In the genomic region with DNA sequence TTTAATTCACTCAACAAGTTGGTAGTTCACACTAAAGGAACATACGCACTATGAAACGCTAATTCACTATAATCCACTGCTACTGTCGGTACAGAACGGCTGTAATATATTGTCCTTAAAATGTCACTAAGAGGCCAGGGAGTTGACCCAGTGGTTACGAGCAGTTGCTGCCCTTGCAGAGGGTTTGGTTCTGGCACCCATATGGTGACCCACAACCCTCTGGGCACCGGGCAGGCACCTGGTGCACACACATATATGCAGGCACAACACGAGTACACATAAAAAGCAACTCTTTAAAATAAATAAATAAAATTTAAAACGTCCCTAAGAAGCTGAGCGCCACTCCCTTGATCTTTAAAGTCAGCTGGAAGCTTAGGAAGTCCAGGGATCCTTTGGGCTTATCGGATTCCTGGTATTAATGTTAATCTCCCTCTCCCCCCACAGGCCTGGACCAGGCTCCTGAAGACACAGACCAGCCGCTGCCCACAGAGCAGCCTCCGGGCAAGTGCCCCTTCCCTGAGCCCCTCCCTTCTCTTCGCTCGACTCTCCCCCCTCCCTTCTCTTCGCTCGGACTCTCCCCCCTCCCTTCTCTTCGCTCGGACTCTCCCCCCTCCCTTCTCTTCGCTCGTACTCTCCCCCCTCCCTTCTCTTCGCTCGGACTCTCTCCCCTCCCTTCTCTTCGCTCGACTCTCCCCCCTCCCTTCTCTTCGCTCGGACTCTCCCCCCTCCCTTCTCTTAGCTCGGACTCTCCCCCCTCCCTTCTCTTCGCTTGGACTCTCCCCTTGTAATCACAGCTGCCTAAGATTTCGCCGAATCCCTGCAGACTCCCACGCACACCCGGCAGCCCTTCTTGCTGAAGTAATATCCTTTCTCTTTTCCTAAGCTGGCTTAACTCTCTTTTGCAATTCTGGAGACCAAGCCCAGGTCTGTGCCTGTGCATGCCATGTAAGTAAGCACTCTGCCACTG, we compare ENCODE assay signal across 9 mouse cellular contexts. TPM values are rescaled to one million over a fixed set of nuclear protein-coding genes. Genes with fewer than 3 reads are reported as not detected.
A peak's percentile ranks its signal among the peaks of the same experiment; 100 is the strongest.
DNase-seq lines count a peak whose midpoint lies in the region; ATAC-seq and TF ChIP-seq lines count a peak whose summit lies in the region.
"Had no signal": no experiment of that assay in that cellular context is flagged by ENCODE, and none has a peak within 500 bp of the region (broad histone marks: within the 10 kb centered on the region; RNA-seq: fewer than 3 reads in every experiment).

No protein-coding gene starts in this region.

- no peaks in the 10 kb centered on the region for H3K9me3 ChIP-seq in kidney, embryonic 14.5 days (ENCODE audit: control insufficient read depth, low read length)
- no peaks in the 10 kb centered on the region for H3K9me3 ChIP-seq in hindbrain, embryonic 12.5 days (replicated peaks)
- no peaks in the 10 kb centered on the region for H3K9me3 ChIP-seq in liver, embryonic 14.5 days (ENCODE audit: control insufficient read depth, low read length)
- H3K9me3 ChIP-seq in stomach, embryonic 16.5 days (replicated peaks; ENCODE audit: control insufficient read depth, low read length) = no peaks in the 10 kb centered on the region

- H3K4me2 ChIP-seq in kidney, embryonic 14.5 days (replicated peaks; ENCODE audit: low read depth, low read length) = peak overlapping the region; percentile 48
- H3K4me2 ChIP-seq in hindbrain, embryonic 12.5 days (replicated peaks) = peak overlapping the region; percentile 54
- peak overlapping the region; percentile 23; the same call in 1 of the 2 replicates for H3K4me2 ChIP-seq in liver, embryonic 14.5 days (ENCODE audit: low read depth)
- H3K4me2 ChIP-seq in stomach, embryonic 16.5 days (ENCODE audit: low read depth, low read length) = peak overlapping the region; percentile 51

- H3K27me3 ChIP-seq in kidney, embryonic 14.5 days (ENCODE audit: control insufficient read depth, insufficient read depth, low read length) = 0 out of 2 replicates have a peak, but pooled peaks cover 7% of the 10 kb centered on the region
- peaks cover 12% of the 10 kb centered on the region; the same call in 1 of the 2 replicates for H3K27me3 ChIP-seq in hindbrain, embryonic 12.5 days
- no peaks in the 10 kb centered on the region for H3K27me3 ChIP-seq in liver, embryonic 14.5 days (ENCODE audit: control insufficient read depth, insufficient read depth, low read length)
- H3K27me3 ChIP-seq in stomach, embryonic 16.5 days (ENCODE audit: control insufficient read depth, insufficient read depth, low read length) = no peaks in the 10 kb centered on the region

- H3K4me1 ChIP-seq in kidney, embryonic 14.5 days (ENCODE audit: control insufficient read depth, insufficient read depth, low read length) = peaks cover 3% of the 10 kb centered on the region; the same call in 1 of the 2 replicates
- peaks cover 9% of the 10 kb centered on the region for H3K4me1 ChIP-seq in hindbrain, embryonic 12.5 days
- no peaks in the 10 kb centered on the region; a peak in 1 of 4 replicates for H3K4me1 ChIP-seq in liver, embryonic 14.5 days (replicated peaks; ENCODE audit: control insufficient read depth in 2 of 2, insufficient read depth in 2 of 2, low read length in 1 of 2)
- peaks cover 5% of the 10 kb centered on the region; the same call in 1 of the 2 replicates for H3K4me1 ChIP-seq in stomach, embryonic 16.5 days (ENCODE audit: control insufficient read depth, insufficient read depth, low read length)

- ATAC-seq in kidney, embryonic 14.5 days (ENCODE audit: low FRiP score, low TSS enrichment) = peak; percentile 79; the same call in 1 of the 2 replicates
- peak; percentile 58 for ATAC-seq in hindbrain, embryonic 12.5 days (ENCODE audit: low FRiP score)
- no peak for ATAC-seq in liver, embryonic 14.5 days (ENCODE audit: insufficient read depth)
- no peak for ATAC-seq in stomach, embryonic 16.5 days (ENCODE audit: insufficient read depth, low FRiP score)

- no peak for TF ChIP-seq CTCF in liver, embryonic 14.5 days (IDR thresholded peaks at IDR 0.05; ENCODE audit: low read depth)

- H3K4me3 ChIP-seq in kidney, embryonic 14.5 days (ENCODE audit: low read length) = peak overlapping the region; percentile 25
- H3K4me3 ChIP-seq in hindbrain, embryonic 12.5 days = peak overlapping the region; percentile 32
- peak overlapping the region in 1 of 2 experiments; percentile 40; a peak in 2 of 4 replicates for H3K4me3 ChIP-seq in liver, embryonic 14.5 days (ENCODE audit: insufficient read depth in 1 of 2, low read depth in 2 of 2, low read length in 2 of 2)
- H3K4me3 ChIP-seq in stomach, embryonic 16.5 days (replicated peaks; ENCODE audit: low read length) = peak overlapping the region; percentile 17

- peak overlapping the region; percentile 23; the same call in 1 of the 2 replicates for H3K9ac ChIP-seq in kidney, embryonic 14.5 days (ENCODE audit: low read depth, low read length)
- H3K9ac ChIP-seq in hindbrain, embryonic 12.5 days = 0 out of 2 replicates have a peak overlapping the region, but pooled peaks have one; percentile 38
- H3K9ac ChIP-seq in liver, embryonic 14.5 days (replicated peaks) = no peak overlapping the region
- peak overlapping the region; percentile 46; the same call in 1 of the 2 replicates for H3K9ac ChIP-seq in stomach, embryonic 16.5 days (ENCODE audit: low read length)

- no peak for DNase-seq in kidney, adult 18-20 months
- DNase-seq in cerebellum, postnatal 36 days = peak; percentile 24 to 29
- no peak for DNase-seq in liver, embryonic 14.5 days (ENCODE audit: low read depth in 3 of 3, low spot score in 3 of 3)
- DNase-seq in spleen, postnatal 10 days (ENCODE audit: low spot score in 2 of 2) = no peak
- no peak for DNase-seq in thymus, postnatal 14 days

- TF ChIP-seq EP300 in liver, embryonic 14.5 days (IDR thresholded peaks at IDR 0.05; ENCODE audit: low read depth) = no peak

- H3K27ac ChIP-seq in kidney, embryonic 14.5 days (ENCODE audit: low read depth, low read length) = peak overlapping the region; percentile 2; the same call in 1 of the 2 replicates
- no peak overlapping the region for H3K27ac ChIP-seq in hindbrain, embryonic 12.5 days
- no peak overlapping the region for H3K27ac ChIP-seq in liver, embryonic 14.5 days
- no peak overlapping the region for H3K27ac ChIP-seq in stomach, embryonic 16.5 days (ENCODE audit: low read length)
- H3K27ac ChIP-seq: macrophage had no signal

- no peaks in the 10 kb centered on the region for H3K36me3 ChIP-seq in kidney, embryonic 14.5 days (ENCODE audit: control insufficient read depth, insufficient read depth, low read length)
- no peaks in the 10 kb centered on the region for H3K36me3 ChIP-seq in hindbrain, embryonic 12.5 days
- no peaks in the 10 kb centered on the region for H3K36me3 ChIP-seq in liver, embryonic 14.5 days (replicated peaks; ENCODE audit: control insufficient read depth, insufficient read depth, low read depth)
- no peaks in the 10 kb centered on the region for H3K36me3 ChIP-seq in stomach, embryonic 16.5 days (ENCODE audit: control insufficient read depth, insufficient read depth, low read length)

- 3% methylated on average over 32 of the region's 32 CpGs for WGBS in kidney, embryonic 14.5 days
- WGBS in hindbrain, embryonic 12.5 days = 10% methylated on average over 31 of the region's 32 CpGs
- WGBS in liver, embryonic 14.5 days (ENCODE audit: insufficient replicate concordance) = 12% methylated on average over 32 of the region's 32 CpGs
- 7% methylated on average over 29 of the region's 32 CpGs for WGBS in stomach, embryonic 16.5 days

RNA-seq across cellular contexts. Expression of a gene that starts 15.7 kb away (rescaled TPM):
- polyA plus RNA-seq in kidney, embryonic 14.5 days (2014; fragmentation: Nextera tagmentation; extraction: Ambion mirVana) = 0.94 and 2.3 TPM in 2 replicates
- not detected in 2 replicates for polyA plus RNA-seq in hindbrain, embryonic 12.5 days (2016; fragmentation: Nextera tagmentation; extraction: Ambion mirVana)
- 47.9 and 52.1 TPM in 2 replicates for polyA plus RNA-seq in liver, embryonic 14.5 days (2012; rRNA removed)
- 33.8 and 41.4 TPM in 2 replicates for polyA plus RNA-seq in liver, embryonic 14.5 days (2014; fragmentation: Nextera tagmentation; extraction: Ambion mirVana)
- 3.6 and 4.0 TPM in 2 replicates for polyA plus RNA-seq in stomach, embryonic 16.5 days (2015; fragmentation: Nextera tagmentation; extraction: Ambion mirVana)
- polyA plus RNA-seq: macrophage had no signal

RNA-seq across cellular contexts. Expression of a gene that starts 19.6 kb away (rescaled TPM):
- 2.7 and 3.0 TPM in 2 replicates for polyA plus RNA-seq in kidney, embryonic 14.5 days (2014; fragmentation: Nextera tagmentation; extraction: Ambion mirVana)
- polyA plus RNA-seq in hindbrain, embryonic 12.5 days (2016; fragmentation: Nextera tagmentation; extraction: Ambion mirVana) = 3.8 and 5.2 TPM in 2 replicates
- 0.03 TPM in 2 replicates for polyA plus RNA-seq in liver, embryonic 14.5 days (2012; rRNA removed)
- 0.08 and 0.19 TPM in 2 replicates for polyA plus RNA-seq in liver, embryonic 14.5 days (2014; fragmentation: Nextera tagmentation; extraction: Ambion mirVana)
- polyA plus RNA-seq in stomach, embryonic 16.5 days (2015; fragmentation: Nextera tagmentation; extraction: Ambion mirVana) = 3.4 and 4.2 TPM in 2 replicates
- polyA plus RNA-seq: macrophage had no signal

RNA-seq across cellular contexts. Expression of a gene that starts 20.2 kb away (rescaled TPM):
- 0.20 and 0.54 TPM in 2 replicates for polyA plus RNA-seq in kidney, embryonic 14.5 days (2014; fragmentation: Nextera tagmentation; extraction: Ambion mirVana)
- polyA plus RNA-seq in hindbrain, embryonic 12.5 days (2016; fragmentation: Nextera tagmentation; extraction: Ambion mirVana) = 16.1 and 23.9 TPM in 2 replicates
- 0.10 and 0.30 TPM in 2 replicates for polyA plus RNA-seq in liver, embryonic 14.5 days (2012; rRNA removed)
- polyA plus RNA-seq in liver, embryonic 14.5 days (2014; fragmentation: Nextera tagmentation; extraction: Ambion mirVana) = 0.18 TPM in 1 of 2 replicates, not detected in the other
- polyA plus RNA-seq in stomach, embryonic 16.5 days (2015; fragmentation: Nextera tagmentation; extraction: Ambion mirVana) = 1.4 and 1.9 TPM in 2 replicates
- polyA plus RNA-seq: macrophage had no signal

RNA-seq across cellular contexts. Expression of a gene that starts 32.4 kb away (rescaled TPM):
- 16.7 and 19.0 TPM in 2 replicates for polyA plus RNA-seq in kidney, embryonic 14.5 days (2014; fragmentation: Nextera tagmentation; extraction: Ambion mirVana)
- polyA plus RNA-seq in hindbrain, embryonic 12.5 days (2016; fragmentation: Nextera tagmentation; extraction: Ambion mirVana) = 348 and 365 TPM in 2 replicates
- 2.9 and 4.0 TPM in 2 replicates for polyA plus RNA-seq in liver, embryonic 14.5 days (2012; rRNA removed)
- 3.5 and 4.5 TPM in 2 replicates for polyA plus RNA-seq in liver, embryonic 14.5 days (2014; fragmentation: Nextera tagmentation; extraction: Ambion mirVana)
- 29.2 and 33.0 TPM in 2 replicates for polyA plus RNA-seq in stomach, embryonic 16.5 days (2015; fragmentation: Nextera tagmentation; extraction: Ambion mirVana)

RNA-seq across cellular contexts. Expression of a gene that starts 56.2 kb away (rescaled TPM):
- 1.1 and 1.9 TPM in 2 replicates for polyA plus RNA-seq in kidney, embryonic 14.5 days (2014; fragmentation: Nextera tagmentation; extraction: Ambion mirVana)
- 1.3 and 2.2 TPM in 2 replicates for polyA plus RNA-seq in hindbrain, embryonic 12.5 days (2016; fragmentation: Nextera tagmentation; extraction: Ambion mirVana)
- 0.92 and 1.2 TPM in 2 replicates for polyA plus RNA-seq in liver, embryonic 14.5 days (2012; rRNA removed)
- 0.69 and 1.1 TPM in 2 replicates for polyA plus RNA-seq in liver, embryonic 14.5 days (2014; fragmentation: Nextera tagmentation; extraction: Ambion mirVana)
- polyA plus RNA-seq in stomach, embryonic 16.5 days (2015; fragmentation: Nextera tagmentation; extraction: Ambion mirVana) = 1.5 and 2.0 TPM in 2 replicates

Comparison
In these comparisons a context has a peak if more than half of its experiments do, and no peak if none do; other contexts are left out.
1. ATAC-seq: peak in kidney, embryonic 14.5 days (single experiment) and hindbrain, embryonic 12.5 days (single experiment); none in liver, embryonic 14.5 days (single experiment) and stomach, embryonic 16.5 days (single experiment).
2. DNase-seq: peak in cerebellum, postnatal 36 days (2 of 2); none in kidney, adult 18-20 months (single experiment), liver, embryonic 14.5 days (0 of 3), spleen, postnatal 10 days (0 of 2) and thymus, postnatal 14 days (single experiment).
3. Peak in every context shown above with its lines, with median percentiles within 50 percentile points of each other: H3K4me2 ChIP-seq.